Mouse (Mus musculus): Measurements from ENCODE around the gene Adk. TPM values are rescaled to one million over a fixed set of nuclear protein-coding genes. Genes with fewer than 3 reads are reported as not detected.

Adk gene
- polyA plus RNA-seq, 1 experiment from 2014 or later, result 135 TPM

- WGBS, result 79% methylated on average over 11 of the region's 11 CpGs
- Histone ChIP-seq H3K4me1 (no peaks in the 10 kb centered on the region), H3K4me2 (replicated peaks) (no peak overlapping the region), H3K9ac (no peak overlapping the region), H3K36me3 (no peaks in the 10 kb centered on the region), H3K4me3 (no peak overlapping the region), H3K9me3 (no peaks in the 10 kb centered on the region), H3K27me3 (no peaks in the 10 kb centered on the region), H3K27ac (no peak overlapping the region)
- ATAC-seq (ENCODE audit: insufficient number of reproducible peaks, insufficient read depth, low FRiP score, low TSS enrichment), result no peak
Observed at GRCm38 (mm10) chr14:21335691-21336314, 283.4 kb downstream of the Adk start.

GRCm38 (mm10) chr14:21337948-21338347 lies 285.6 kb downstream of the Adk start:
- no peak overlapping the region for H3K4me3 ChIP-seq
- no peak overlapping the region for H3K4me2 ChIP-seq (replicated peaks)
- H3K9ac ChIP-seq, result no peak overlapping the region
- no peaks in the 10 kb centered on the region for H3K36me3 ChIP-seq
- H3K4me1 ChIP-seq, result no peaks in the 10 kb centered on the region
- H3K27ac ChIP-seq, result no peak overlapping the region
- no peak for ATAC-seq (ENCODE audit: insufficient number of reproducible peaks, insufficient read depth, low FRiP score, low TSS enrichment)
- whole genome bisulfite sequencing, result 65% methylated on average over 4 of the region's 4 CpGs
- no peaks in the 10 kb centered on the region for H3K9me3 ChIP-seq
- H3K27me3 ChIP-seq, result no peaks in the 10 kb centered on the region

GRCm38 (mm10) chr14:21341195-21341594 lies 288.8 kb downstream of the Adk start:
- WGBS, result 84% methylated on average over 1 of the region's 1 CpGs
- H3K9ac ChIP-seq, result no peak overlapping the region
- no peaks in the 10 kb centered on the region for H3K4me1 ChIP-seq
- H3K9me3 ChIP-seq, result no peaks in the 10 kb centered on the region
- H3K4me3 ChIP-seq, result no peak overlapping the region
- no peak for ATAC-seq (ENCODE audit: insufficient number of reproducible peaks, insufficient read depth, low FRiP score, low TSS enrichment)
- no peak overlapping the region for H3K4me2 ChIP-seq (replicated peaks)
- no peak overlapping the region for H3K27ac ChIP-seq
- no peaks in the 10 kb centered on the region for H3K27me3 ChIP-seq
- H3K36me3 ChIP-seq, result no peaks in the 10 kb centered on the region

GRCm38 (mm10) chr14:21342984-21343383 lies 290.6 kb downstream of the Adk start:
- no peak for ATAC-seq (ENCODE audit: insufficient number of reproducible peaks, insufficient read depth, low FRiP score, low TSS enrichment)
- WGBS, result 61% methylated on average over 3 of the region's 3 CpGs
- no peak overlapping the region for H3K9ac ChIP-seq

GRCm38 (mm10) chr14:21344896-21345295 lies 292.5 kb downstream of the Adk start:
- Histone ChIP-seq H3K36me3 (no peaks in the 10 kb centered on the region), H3K9me3 (no peaks in the 10 kb centered on the region), H3K27me3 (no peaks in the 10 kb centered on the region), H3K4me3 (no peak overlapping the region), H3K27ac (no peak overlapping the region), H3K9ac (no peak overlapping the region), H3K4me2 (replicated peaks) (no peak overlapping the region), H3K4me1 (no peaks in the 10 kb centered on the region)
- WGBS, result 79% methylated on average over 6 of the region's 6 CpGs
- no peak for ATAC-seq (ENCODE audit: insufficient number of reproducible peaks, insufficient read depth, low FRiP score, low TSS enrichment)

More at GRCm38 (mm10) chr14:21342984-21343383, 290.6 kb downstream of the Adk start:
- H3K27ac ChIP-seq, result no peak overlapping the region
- no peaks in the 10 kb centered on the region for H3K36me3 ChIP-seq
- no peak overlapping the region for H3K4me2 ChIP-seq (replicated peaks)
- no peaks in the 10 kb centered on the region for H3K9me3 ChIP-seq
- no peaks in the 10 kb centered on the region for H3K27me3 ChIP-seq
- no peaks in the 10 kb centered on the region for H3K4me1 ChIP-seq
- H3K4me3 ChIP-seq, result no peak overlapping the region

GRCm38 (mm10) chr14:21348611-21349260 lies 296.4 kb downstream of the Adk start:
- no peak overlapping the region for H3K4me2 ChIP-seq (replicated peaks)
- ATAC-seq (ENCODE audit: insufficient number of reproducible peaks, insufficient read depth, low FRiP score, low TSS enrichment), result no peak
- H3K4me3 ChIP-seq, result no peak overlapping the region
- H3K9ac ChIP-seq, result no peak overlapping the region
- no peaks in the 10 kb centered on the region for H3K27me3 ChIP-seq
- no peaks in the 10 kb centered on the region for H3K36me3 ChIP-seq
- no peak overlapping the region for H3K27ac ChIP-seq
- WGBS, result 41% methylated on average over 6 of the region's 6 CpGs
- H3K4me1 ChIP-seq, result no peaks in the 10 kb centered on the region
- H3K9me3 ChIP-seq, result no peaks in the 10 kb centered on the region

GRCm38 (mm10) chr14:21351646-21352045 lies 299.3 kb downstream of the Adk start:
- ATAC-seq (ENCODE audit: insufficient number of reproducible peaks, insufficient read depth, low FRiP score, low TSS enrichment), result no peak
- Histone ChIP-seq H3K4me3 (no peak overlapping the region), H3K36me3 (no peaks in the 10 kb centered on the region), H3K4me1 (no peaks in the 10 kb centered on the region), H3K27me3 (no peaks in the 10 kb centered on the region), H3K4me2 (replicated peaks) (no peak overlapping the region), H3K9ac (no peak overlapping the region), H3K9me3 (no peaks in the 10 kb centered on the region), H3K27ac (no peak overlapping the region)
- 77% methylated on average over 2 of the region's 2 CpGs for WGBS

- Histone ChIP-seq H3K36me3 (no peaks in the 10 kb centered on the region), H3K4me3 (no peak overlapping the region), H3K4me2 (replicated peaks) (no peak overlapping the region), H3K27ac (no peak overlapping the region), H3K9ac (no peak overlapping the region), H3K9me3 (no peaks in the 10 kb centered on the region), H3K4me1 (no peaks in the 10 kb centered on the region; the same call in 1 of the 2 replicates), H3K27me3 (no peaks in the 10 kb centered on the region)
- WGBS, result 88% methylated on average over 1 of the region's 1 CpGs
- no peak for ATAC-seq (ENCODE audit: insufficient number of reproducible peaks, insufficient read depth, low FRiP score, low TSS enrichment)
Observed at GRCm38 (mm10) chr14:21356286-21356685, 303.9 kb downstream of the Adk start.

- Histone ChIP-seq H3K27me3 (no peaks in the 10 kb centered on the region), H3K4me1 (no peaks in the 10 kb centered on the region; the same call in 1 of the 2 replicates), H3K36me3 (no peaks in the 10 kb centered on the region), H3K9ac (no peak overlapping the region), H3K27ac (no peak overlapping the region), H3K4me3 (no peak overlapping the region), H3K4me2 (replicated peaks) (no peak overlapping the region), H3K9me3 (no peaks in the 10 kb centered on the region)
- WGBS, result 58% methylated on average over 10 of the region's 10 CpGs
- ATAC-seq (ENCODE audit: insufficient number of reproducible peaks, insufficient read depth, low FRiP score, low TSS enrichment), result no peak
Observed at GRCm38 (mm10) chr14:21359207-21359895, 307.0 kb downstream of the Adk start.

- Histone ChIP-seq H3K9me3 (no peaks in the 10 kb centered on the region), H3K4me1 (no peaks in the 10 kb centered on the region; the same call in 1 of the 2 replicates), H3K4me2 (replicated peaks) (no peak overlapping the region), H3K27me3 (no peaks in the 10 kb centered on the region), H3K4me3 (no peak overlapping the region), H3K27ac (no peak overlapping the region), H3K36me3 (no peaks in the 10 kb centered on the region), H3K9ac (no peak overlapping the region)
- ATAC-seq (ENCODE audit: insufficient number of reproducible peaks, insufficient read depth, low FRiP score, low TSS enrichment), result no peak
- WGBS, result 89% methylated on average over 8 of the region's 12 CpGs
Observed at GRCm38 (mm10) chr14:21359896-21360525, 307.6 kb downstream of the Adk start.

- Histone ChIP-seq H3K4me3 (no peak overlapping the region), H3K4me1 (peaks cover 10% of the 10 kb centered on the region), H3K36me3 (no peaks in the 10 kb centered on the region), H3K4me2 (replicated peaks) (no peak overlapping the region), H3K27me3 (no peaks in the 10 kb centered on the region), H3K27ac (no peak overlapping the region), H3K9me3 (no peaks in the 10 kb centered on the region), H3K9ac (no peak overlapping the region)
- WGBS, result 85% methylated on average over 2 of the region's 2 CpGs
- ATAC-seq (ENCODE audit: insufficient number of reproducible peaks, insufficient read depth, low FRiP score, low TSS enrichment), result no peak
Observed at GRCm38 (mm10) chr14:21367095-21367494, 314.7 kb downstream of the Adk start.
